Mouse (Mus musculus) intestine, embryonic 14.5 days (tissue): ENCODE results near the gene Synj2. TPM values are rescaled to one million over a fixed set of nuclear protein-coding genes. Genes with fewer than 3 reads are reported as not detected.

Source experiments
- ATAC-seq: fragments of 200-750 bp; cut with Nextera tagmentation; replicated peaks from 2 replicates; pipeline ENCODE4 v1.8.0; 2017; ENCODE audit warnings: low read depth, moderate number of reproducible peaks, moderate TSS enrichment, moderate library complexity; ENCODE audit not compliant: low FRiP score, low TSS enrichment
- DNase-seq: peaks from one replicate; pipeline ENCODE4 v3.0.0-alpha.2; 2018; ENCODE audit warnings: low spot score
- H3K27ac ChIP-seq: fragments of 300-500 bp; sonication (generic); 2 replicates; pipeline ENCODE4 v1.5.1; 2014; ENCODE audit warnings: low read depth, mild to moderate bottlenecking, control low read depth
- H3K27me3 ChIP-seq: fragments of 300-500 bp; sonication (generic); replicated peaks from 2 replicates; pipeline ENCODE4 v1.6.1; 2014; ENCODE audit warnings: low read length, control low read depth; ENCODE audit not compliant: control insufficient read depth, insufficient read depth
- H3K36me3 ChIP-seq: fragments of 300-500 bp; sonication (generic); 2 replicates; pipeline ENCODE4 v1.6.1; 2014; ENCODE audit warnings: low read length, control low read depth; ENCODE audit not compliant: control insufficient read depth, insufficient read depth
- H3K4me1 ChIP-seq: fragments of 300-500 bp; sonication (generic); replicated peaks from 2 replicates; pipeline ENCODE4 v1.6.1; 2014; ENCODE audit warnings: low read length, control low read depth, mixed read lengths; ENCODE audit not compliant: control insufficient read depth, insufficient read depth
- H3K4me2 ChIP-seq: fragments of 300-500 bp; sonication (generic); 2 replicates; pipeline ENCODE4 v1.6.1; 2014; ENCODE audit warnings: low read length
- H3K4me3 ChIP-seq: fragments of 300-500 bp; sonication (generic); 2 replicates; pipeline ENCODE4 v1.5.1; 2014; ENCODE audit warnings: low read depth, low read length, control low read depth, mixed read lengths
- H3K9ac ChIP-seq: fragments of 300-500 bp; sonication (generic); 2 replicates; pipeline ENCODE4 v1.6.1; 2014; ENCODE audit warnings: mild to moderate bottlenecking, low read length
- H3K9me3 ChIP-seq: fragments of 300-500 bp; sonication (generic); 2 replicates; pipeline ENCODE4 v1.6.1; 2016; ENCODE audit warnings: low read length, control low read depth; ENCODE audit not compliant: control insufficient read depth
- WGBS: fragments of 180-500 bp; shearing (Covaris S2); extraction: QIAGEN DNeasy Blood & Tissue Kit; methylation state at CpG from one replicate; pipeline ENCODE4 v1.1.7; 2014; 5-methylcytosine and 5-hydroxymethylcytosine counted together
- polyA plus RNA-seq: library from polyadenylated mRNA; unstranded; fragments of >200 nt; fragmentation: Nextera tagmentation; extraction: Ambion mirVana; gene quantifications from 2 replicates; pipeline ENCODE4 v1.2.1, GENCODE M21; 2014

The Synj2 gene
- polyA plus RNA-seq, 1 experiment from 2014 or later, result 9.0 TPM

DNA sequence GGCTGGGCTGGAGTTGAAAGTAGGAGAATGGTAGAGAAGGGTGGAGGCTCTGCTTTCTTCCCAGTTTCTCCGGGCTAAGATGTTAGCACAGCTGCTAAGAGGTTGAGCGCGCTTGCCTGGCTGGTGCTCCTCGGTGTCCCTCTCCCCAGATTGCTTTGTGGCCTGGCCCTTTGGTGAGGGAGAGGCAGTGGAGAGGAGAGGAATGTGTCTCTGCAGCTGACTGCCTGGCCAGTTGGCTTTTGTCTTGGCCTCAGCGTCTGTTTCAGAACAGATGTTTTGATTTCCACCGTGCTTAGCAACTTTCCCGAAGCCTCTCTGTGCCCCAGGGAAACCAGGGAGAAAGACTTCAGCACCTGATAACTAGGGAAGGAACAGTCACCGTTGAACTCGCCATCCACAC lies 18.7 kb downstream of the Synj2 start:
- Histone ChIP-seq H3K36me3 (no peaks in the 10 kb centered on the region; the same call in 1 of the 2 replicates), H3K9me3 (no peaks in the 10 kb centered on the region), H3K4me3 (no peak overlapping the region), H3K9ac (no peak overlapping the region), H3K27me3 (no peaks in the 10 kb centered on the region), H3K4me1 (peaks cover 26% of the 10 kb centered on the region), H3K4me2 (0 out of 2 replicates have a peak overlapping the region, but pooled peaks have one; percentile 2), H3K27ac (peak overlapping the region; percentile 72)
- WGBS, result 37% methylated on average over 9 of the region's 9 CpGs
- DNase-seq (peak; percentile 60), ATAC-seq (no peak)

DNA sequence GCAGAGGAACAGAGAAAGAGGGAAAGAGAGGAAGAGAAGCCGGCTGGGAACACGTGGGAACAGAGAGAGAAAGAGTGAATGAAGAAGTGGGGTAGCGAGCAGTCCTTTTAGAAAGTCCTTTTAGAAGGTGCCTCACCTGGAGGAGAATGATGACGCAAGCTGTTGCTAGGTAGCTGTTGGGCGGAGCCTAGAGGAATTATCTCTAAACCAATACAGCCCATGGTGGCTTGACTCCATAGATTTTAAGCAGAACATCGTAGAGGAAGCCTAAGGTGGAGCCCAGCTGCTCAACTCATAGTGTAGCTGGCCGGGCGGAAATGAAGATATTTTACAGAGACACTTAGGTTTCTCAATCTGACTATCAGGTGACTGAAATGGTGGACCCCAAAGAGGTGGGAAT lies 22.7 kb downstream of the Synj2 start:
- no peaks in the 10 kb centered on the region; the same call in 1 of the 2 replicates for H3K36me3 ChIP-seq
- H3K27ac ChIP-seq, result no peak overlapping the region
- no peak overlapping the region for H3K4me3 ChIP-seq
- H3K4me1 ChIP-seq, result peaks cover 31% of the 10 kb centered on the region
- H3K9me3 ChIP-seq, result no peaks in the 10 kb centered on the region
- no peak overlapping the region for H3K9ac ChIP-seq
- H3K27me3 ChIP-seq, result no peaks in the 10 kb centered on the region
- H3K4me2 ChIP-seq, result no peak overlapping the region
- ATAC-seq, result no peak
- DNase-seq, result no peak
- 81% methylated on average over 8 of the region's 8 CpGs for WGBS

DNA sequence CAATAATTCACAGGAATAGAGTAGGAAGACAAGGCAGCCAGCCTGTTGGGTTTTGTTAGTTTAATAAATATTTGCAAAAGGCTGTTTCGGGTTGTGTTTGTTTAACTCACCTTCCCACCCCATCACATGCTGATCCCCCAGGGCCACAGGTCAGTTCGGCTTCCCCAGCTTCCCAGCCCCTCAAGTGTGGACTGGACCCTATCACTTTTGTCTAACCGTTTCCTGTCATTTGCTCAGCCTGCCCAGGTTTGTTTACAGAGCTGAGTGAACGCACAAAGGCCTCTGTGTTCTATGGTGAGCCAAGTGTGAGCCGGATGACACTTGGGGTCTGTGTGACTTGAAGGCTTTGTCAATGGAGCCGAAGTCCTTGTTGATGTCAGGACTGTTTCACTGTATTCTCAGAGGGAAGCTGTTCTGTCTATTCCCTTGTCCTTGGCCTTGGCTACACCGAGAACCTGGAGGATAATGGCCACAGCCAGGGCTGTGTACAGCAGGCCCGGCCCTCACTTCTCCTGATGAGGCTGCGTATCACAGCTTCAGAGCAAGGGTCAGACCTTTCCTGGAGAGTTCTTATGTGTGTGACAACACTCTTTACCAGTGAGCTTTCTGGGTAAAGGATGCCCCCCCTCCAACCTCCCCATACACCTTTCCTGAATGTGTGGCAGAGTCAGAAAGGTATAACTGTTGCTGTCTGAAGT lies 24.2 kb downstream of the Synj2 start:
- H3K4me1 ChIP-seq, result peaks cover 31% of the 10 kb centered on the region
- H3K36me3 ChIP-seq, result no peaks in the 10 kb centered on the region; the same call in 1 of the 2 replicates
- no peak overlapping the region for H3K9ac ChIP-seq
- no peaks in the 10 kb centered on the region for H3K9me3 ChIP-seq
- no peaks in the 10 kb centered on the region for H3K27me3 ChIP-seq
- DNase-seq, result peak; percentile 65
- H3K4me3 ChIP-seq, result no peak overlapping the region
- ATAC-seq, result peak; percentile 75
- WGBS, result 20% methylated on average over 9 of the region's 9 CpGs
- peak overlapping the region; percentile 71 for H3K27ac ChIP-seq
- H3K4me2 ChIP-seq, result no peak overlapping the region

DNA sequence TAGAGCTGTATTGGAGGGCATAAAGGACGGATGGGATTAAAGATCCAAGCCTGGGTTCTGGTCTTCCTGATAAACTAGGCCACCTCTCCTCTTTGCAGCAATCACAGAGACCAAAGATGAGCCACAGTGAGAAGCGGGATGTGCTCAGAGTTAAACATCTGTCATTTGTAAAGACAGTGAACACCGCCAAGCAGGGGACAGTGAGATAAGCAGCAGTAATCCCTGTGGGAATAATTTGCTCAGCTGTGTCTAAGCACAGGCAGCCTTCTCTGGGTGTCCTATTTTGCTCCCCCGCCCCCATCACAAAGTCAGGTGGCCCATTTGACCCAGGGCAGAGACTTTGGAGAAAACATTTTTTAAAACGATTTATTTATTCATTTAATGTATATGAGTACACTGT lies 25.6 kb downstream of the Synj2 start:
- H3K4me3 ChIP-seq, result no peak overlapping the region
- H3K36me3 ChIP-seq, result no peaks in the 10 kb centered on the region; the same call in 1 of the 2 replicates
- peak overlapping the region; percentile 71; the same call in 1 of the 2 replicates for H3K27ac ChIP-seq
- H3K4me1 ChIP-seq, result peaks cover 31% of the 10 kb centered on the region
- no peak for ATAC-seq
- H3K9ac ChIP-seq, result no peak overlapping the region
- no peak overlapping the region for H3K4me2 ChIP-seq
- 77% methylated on average over 5 of the region's 5 CpGs for WGBS
- no peaks in the 10 kb centered on the region for H3K9me3 ChIP-seq
- no peaks in the 10 kb centered on the region for H3K27me3 ChIP-seq
- no peak for DNase-seq

DNA sequence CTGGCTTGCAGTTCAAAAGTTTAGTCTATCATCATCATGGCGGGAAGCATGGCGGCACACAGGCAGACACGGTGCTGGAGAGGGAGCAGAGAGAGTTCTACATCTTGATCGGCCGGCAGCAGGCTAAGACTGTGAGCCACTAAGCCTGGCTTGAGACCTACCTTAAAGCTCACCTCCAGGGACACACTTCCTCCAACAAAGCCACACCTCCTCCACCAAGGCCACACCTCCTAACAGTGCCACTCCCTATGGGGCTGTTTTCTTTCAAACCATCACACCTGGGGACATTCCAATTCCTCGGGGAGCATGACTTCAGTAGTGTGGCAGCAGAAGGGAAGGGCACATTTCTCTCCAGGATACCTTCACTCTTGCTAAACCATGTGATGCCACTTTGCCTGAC lies 27.5 kb downstream of the Synj2 start:
- Histone ChIP-seq H3K9ac (no peak overlapping the region), H3K4me1 (peaks cover 31% of the 10 kb centered on the region), H3K36me3 (no peaks in the 10 kb centered on the region), H3K4me3 (no peak overlapping the region), H3K9me3 (no peaks in the 10 kb centered on the region), H3K27me3 (no peaks in the 10 kb centered on the region), H3K4me2 (no peak overlapping the region), H3K27ac (peak overlapping the region; percentile 88; the same call in 1 of the 2 replicates)
- WGBS, result 51% methylated on average over 6 of the region's 6 CpGs
- DNase-seq (no peak), ATAC-seq (peak; percentile 29; the same call in 1 of the 2 replicates)

DNA sequence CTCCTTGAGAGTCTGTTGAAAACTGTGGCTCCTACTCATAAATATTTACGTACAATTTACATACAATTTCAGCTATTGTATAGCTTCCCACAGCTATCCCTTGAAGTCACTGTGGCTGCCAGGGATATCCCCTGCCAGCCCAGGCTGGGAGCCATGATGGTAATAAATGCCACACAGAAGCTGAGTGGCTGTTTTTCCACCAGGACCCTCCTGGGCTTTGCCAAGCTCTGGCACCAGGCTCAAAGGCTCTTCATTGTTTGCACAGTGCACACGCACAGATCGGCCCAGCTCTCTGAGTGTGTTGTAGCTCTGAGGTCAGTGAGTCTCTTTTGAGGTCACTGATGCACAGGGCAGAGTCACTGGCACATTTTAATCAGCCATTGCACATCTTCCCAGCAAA lies 28.2 kb downstream of the Synj2 start:
- ATAC-seq (no peak), DNase-seq (no peak)
- H3K4me2 ChIP-seq, result no peak overlapping the region
- 39% methylated on average over 3 of the region's 3 CpGs for WGBS
- H3K9me3 ChIP-seq, result no peaks in the 10 kb centered on the region
- H3K27ac ChIP-seq, result peak overlapping the region; percentile 88
- no peaks in the 10 kb centered on the region for H3K36me3 ChIP-seq
- H3K9ac ChIP-seq, result no peak overlapping the region
- H3K4me1 ChIP-seq, result peaks cover 31% of the 10 kb centered on the region
- no peaks in the 10 kb centered on the region for H3K27me3 ChIP-seq
- H3K4me3 ChIP-seq, result no peak overlapping the region

DNA sequence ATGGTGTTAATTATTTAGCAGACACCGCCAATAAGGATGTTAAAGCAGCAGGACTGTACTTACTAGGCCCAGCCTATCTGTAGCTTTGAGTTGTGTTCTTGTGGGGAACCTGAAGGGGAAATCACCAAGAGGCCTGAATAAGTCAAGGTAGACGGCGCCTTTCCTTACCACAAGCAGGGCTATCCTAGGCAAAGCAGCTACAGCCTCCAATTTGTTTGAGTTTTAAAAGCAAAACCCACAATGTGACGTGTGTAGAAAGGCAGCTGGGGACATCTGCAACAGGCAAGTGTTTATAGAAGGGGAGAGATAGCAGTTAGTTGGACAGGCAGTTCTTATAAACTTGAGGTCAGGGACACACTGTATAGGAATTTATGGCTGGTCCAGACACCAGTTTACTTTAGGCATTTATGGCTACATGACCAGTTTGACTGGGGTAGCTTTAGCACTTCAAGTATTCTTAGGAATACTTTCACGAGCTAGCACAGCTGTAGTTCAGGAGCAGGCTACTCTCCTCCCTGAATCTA lies 29.3 kb downstream of the Synj2 start:
- WGBS, result 33% methylated on average over 5 of the region's 5 CpGs
- H3K4me1 ChIP-seq, result peaks cover 27% of the 10 kb centered on the region
- peak overlapping the region; percentile 88 for H3K27ac ChIP-seq
- peak; percentile 48; the same call in 1 of the 2 replicates for ATAC-seq
- no peaks in the 10 kb centered on the region for H3K9me3 ChIP-seq
- no peaks in the 10 kb centered on the region for H3K27me3 ChIP-seq
- H3K4me2 ChIP-seq, result no peak overlapping the region
- no peak overlapping the region for H3K9ac ChIP-seq
- no peaks in the 10 kb centered on the region for H3K36me3 ChIP-seq
- DNase-seq, result peak; percentile 64
- H3K4me3 ChIP-seq, result no peak overlapping the region

DNA sequence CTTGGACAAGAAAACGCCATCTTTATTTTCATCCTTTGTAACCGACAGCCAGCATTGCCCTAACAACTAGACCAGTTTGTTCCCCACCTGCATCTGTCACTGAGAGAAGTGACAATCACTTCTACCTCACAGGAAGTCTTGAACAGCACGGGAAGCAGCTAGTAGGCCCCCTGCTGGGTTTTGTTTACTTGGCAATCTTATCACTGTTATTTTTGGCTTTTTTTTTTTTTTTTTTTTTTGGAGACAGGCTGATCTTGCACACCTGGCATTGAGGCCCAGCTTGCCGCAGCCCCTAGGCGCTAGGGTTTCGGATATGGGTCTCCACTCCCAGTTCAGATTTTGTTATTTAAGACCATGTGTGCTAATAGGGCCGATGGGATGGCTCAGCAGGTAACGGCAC lies 32.5 kb downstream of the Synj2 start:
- DNase-seq (no peak), ATAC-seq (no peak)
- Histone ChIP-seq H3K9me3 (no peaks in the 10 kb centered on the region), H3K4me2 (no peak overlapping the region), H3K4me1 (peaks cover 49% of the 10 kb centered on the region), H3K9ac (no peak overlapping the region), H3K27me3 (no peaks in the 10 kb centered on the region), H3K27ac (no peak overlapping the region), H3K4me3 (no peak overlapping the region), H3K36me3 (no peaks in the 10 kb centered on the region)
- 72% methylated on average over 8 of the region's 8 CpGs for WGBS
